Mouse (Mus musculus): Measurements from ENCODE around the gene Pigv.

Pigv gene

GRCm38 (mm10) chr4:133615416-133615815 lies 57.0 kb downstream of the Pigv start:
- DNase-seq (ENCODE audit: extremely low spot score, low read depth, low spot score) = no peak

DNA sequence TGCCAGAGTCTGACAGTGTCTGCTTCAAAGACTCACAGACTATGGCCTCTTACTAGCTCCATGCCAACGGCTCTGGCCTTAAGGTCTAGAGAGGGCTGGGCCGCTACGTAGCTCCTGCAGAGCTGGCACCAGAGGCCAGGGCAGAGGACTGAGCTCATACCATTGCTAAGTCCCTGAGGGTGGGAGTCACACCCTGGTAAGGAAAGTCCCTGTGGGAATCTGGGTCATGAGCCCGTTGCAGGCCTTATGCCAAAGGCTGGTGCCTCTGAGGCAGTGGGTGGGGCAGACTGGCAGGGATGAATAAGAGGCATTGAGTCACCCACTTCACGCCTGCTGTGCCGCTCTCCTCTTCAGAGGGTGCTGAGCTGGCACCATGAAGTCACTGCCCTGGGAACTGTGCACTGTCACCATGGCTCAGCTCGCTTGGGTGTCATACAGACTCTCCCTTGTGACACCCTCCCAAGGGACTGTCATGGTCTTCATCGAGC lies 58.1 kb downstream of the Pigv start:
- DNase-seq (ENCODE audit: extremely low spot score, low read depth, low spot score) = no peak

GRCm38 (mm10) chr4:133613867-133614266 lies 58.6 kb downstream of the Pigv start:
- DNase-seq (ENCODE audit: extremely low spot score, low read depth, low spot score) = no peak

GRCm38 (mm10) chr4:133613026-133613425 lies 59.4 kb downstream of the Pigv start:
- DNase-seq (ENCODE audit: extremely low spot score, low read depth, low spot score) = no peak

DNA sequence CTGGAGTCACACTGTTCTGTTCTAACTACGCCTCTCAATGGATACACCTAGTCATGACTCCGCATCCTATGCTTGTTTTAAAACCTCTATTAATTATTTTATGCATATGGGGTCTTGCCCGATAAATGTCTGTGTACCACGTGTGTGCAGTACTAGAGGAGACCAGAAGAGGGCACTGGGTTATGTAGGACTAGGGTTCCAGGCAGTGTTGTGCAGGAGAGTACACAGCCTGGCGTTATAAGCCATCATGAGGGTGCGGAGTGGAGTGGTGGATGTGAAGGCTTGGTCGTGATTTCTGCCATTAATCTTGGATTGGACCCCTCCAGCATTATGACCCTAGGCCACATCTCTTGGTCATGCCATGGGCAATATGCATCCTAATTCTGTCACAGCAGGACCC lies 60.0 kb downstream of the Pigv start:
- DNase-seq (ENCODE audit: extremely low spot score, low read depth, low spot score) = no peak

- no peak for DNase-seq (ENCODE audit: extremely low spot score, low read depth, low spot score)
These were observed 60.6 kb downstream of the Pigv start for GRCm38 (mm10) chr4:133611815-133612214.

Measured in hindlimb bud, embryonic 11.5 days (tissue).